Mouse (Mus musculus): ENCODE measurements around the gene Nptx1. TPM values are rescaled to one million over a fixed set of nuclear protein-coding genes. Genes with fewer than 3 reads are reported as not detected.

The Nptx1 gene
- total RNA-seq, 4 experiments from 2014 or later, result 0.09 to 0.24 (median 0.16) TPM

GRCm38 (mm10) chr11:119523392-119523791, 24.2 kb downstream of the Nptx1 start:
- no peak for DNase-seq (ENCODE audit: low spot score)

- peak; percentile 31 for DNase-seq (ENCODE audit: low spot score)
Measured at GRCm38 (mm10) chr11:119522779-119523178, 24.8 kb downstream of the Nptx1 start.

- no peak for DNase-seq (ENCODE audit: low spot score)
Measured at GRCm38 (mm10) chr11:119521920-119522710, 25.4 kb downstream of the Nptx1 start.

DNA sequence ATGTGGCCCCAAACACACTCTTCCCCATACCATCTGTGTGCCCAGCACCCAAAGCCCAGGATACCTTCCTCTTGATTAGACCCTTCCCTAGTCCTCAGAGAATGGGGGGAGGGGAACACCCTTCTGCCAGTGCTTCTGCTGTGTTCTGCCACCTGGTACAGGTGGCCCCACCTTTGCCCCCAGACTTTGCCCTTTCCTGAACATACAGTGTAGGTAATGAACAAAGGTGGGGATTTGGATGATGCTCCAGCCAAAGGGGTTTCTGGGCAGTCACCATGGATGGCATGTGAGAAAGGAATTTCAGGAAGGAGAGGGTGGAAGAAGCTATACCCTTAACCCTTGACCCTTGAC, 26.9 kb downstream of the Nptx1 start:
- no peak for DNase-seq (ENCODE audit: low spot score)

DNA sequence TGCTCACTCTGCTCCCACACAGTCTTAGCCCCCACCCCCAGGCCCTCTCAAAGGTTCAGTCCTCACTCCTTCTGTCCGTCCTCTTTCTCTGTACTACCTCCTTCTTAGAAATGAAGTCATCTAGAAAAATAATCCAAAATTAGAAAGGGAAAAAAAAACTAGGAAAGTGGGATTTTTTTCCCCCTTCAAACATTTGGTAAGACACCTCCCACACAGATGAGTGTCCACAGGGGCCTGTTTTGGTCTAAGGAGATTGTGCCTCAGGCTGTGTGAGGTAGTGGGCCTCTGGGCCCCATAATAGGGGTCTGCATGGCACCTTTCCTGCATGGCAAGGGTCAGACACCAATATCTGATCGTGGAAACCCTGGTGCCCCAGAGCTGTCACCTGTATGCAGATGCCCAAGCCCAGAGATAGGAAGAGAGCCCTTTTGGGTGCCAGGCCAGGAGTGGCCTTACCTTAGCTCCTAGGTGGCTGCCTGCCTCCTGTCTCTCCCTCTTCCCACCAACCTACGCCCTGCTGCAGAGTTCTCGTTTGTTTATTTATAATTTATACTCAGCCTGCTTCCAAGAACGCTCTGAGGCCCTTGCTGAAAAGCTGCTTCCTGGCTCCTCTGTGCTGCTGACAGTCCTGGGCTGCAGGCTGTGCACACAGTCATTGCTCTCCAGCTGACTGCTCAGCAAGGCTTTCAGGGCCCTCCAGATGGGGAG, 27.4 kb downstream of the Nptx1 start:
- no peak for DNase-seq (ENCODE audit: low spot score)

DNA sequence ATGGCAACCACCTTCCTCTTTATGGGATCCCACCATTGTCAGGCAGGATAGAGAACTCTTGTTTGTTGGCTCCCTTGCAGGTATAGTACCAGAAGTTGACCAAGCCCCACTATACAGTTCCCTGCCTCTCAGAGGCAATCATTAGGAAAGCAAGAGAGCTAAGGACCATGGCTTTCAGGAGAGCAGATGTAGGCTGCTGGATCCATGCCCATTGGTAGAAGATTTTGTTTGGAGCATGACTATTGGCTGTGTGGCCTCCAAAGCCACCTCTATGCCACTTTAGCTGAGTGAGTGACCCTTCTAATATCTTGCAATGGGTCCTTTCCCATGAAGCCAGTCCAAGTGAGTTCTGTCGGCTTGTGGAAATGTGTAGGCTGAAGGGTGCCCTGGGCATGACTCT, 28.2 kb downstream of the Nptx1 start:
- no peak for DNase-seq (ENCODE audit: low spot score)

DNA sequence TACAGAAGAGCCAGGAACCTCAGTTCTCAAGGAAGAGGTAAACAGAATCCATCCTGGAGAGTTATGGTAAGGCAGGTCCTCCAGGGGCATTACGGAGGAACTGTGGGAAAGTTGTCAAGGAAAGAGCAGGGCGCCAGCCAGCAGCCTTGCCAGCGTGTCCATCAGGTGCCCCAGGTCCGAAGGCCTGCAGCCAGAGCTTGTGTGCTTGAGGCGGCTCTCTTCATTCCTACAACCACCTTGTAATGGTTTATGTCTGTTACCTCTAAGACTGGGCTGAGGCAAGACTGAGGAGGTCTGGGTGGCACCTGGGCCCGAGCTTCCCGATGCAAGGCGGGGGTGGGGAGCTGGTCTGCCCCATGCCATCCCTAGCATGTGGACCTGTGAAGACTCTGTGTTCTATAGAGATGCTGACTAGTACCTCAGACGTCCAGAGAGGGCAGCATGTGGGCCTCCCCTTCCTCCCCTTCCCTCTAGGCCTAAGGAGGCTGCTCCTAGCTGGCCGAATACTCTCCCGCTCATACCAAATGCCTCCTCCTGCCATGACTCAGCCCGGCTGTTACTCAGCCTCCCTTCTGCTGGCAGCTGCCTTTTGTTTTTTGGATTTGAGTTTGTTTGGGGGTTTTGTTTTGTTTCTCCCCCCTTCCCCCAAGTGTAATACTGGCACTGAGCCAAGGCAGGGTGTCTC, 30.7 kb downstream of the Nptx1 start:
- DNase-seq (ENCODE audit: low spot score), result no peak

GRCm38 (mm10) chr11:119515823-119516676, 31.5 kb downstream of the Nptx1 start:
- no peak for DNase-seq (ENCODE audit: low spot score)

- no peak for DNase-seq (ENCODE audit: low spot score)
Measured at GRCm38 (mm10) chr11:119514967-119515636, 32.5 kb downstream of the Nptx1 start.

GRCm38 (mm10) chr11:119514108-119514860, 33.3 kb downstream of the Nptx1 start:
- DNase-seq (ENCODE audit: low spot score), result no peak

- no peak for DNase-seq (ENCODE audit: low spot score)
Measured at GRCm38 (mm10) chr11:119513038-119513659, 34.4 kb downstream of the Nptx1 start.

- no peak for DNase-seq (ENCODE audit: low spot score)
Measured at GRCm38 (mm10) chr11:119509165-119509776, 38.3 kb downstream of the Nptx1 start.

- DNase-seq (ENCODE audit: low spot score), result no peak
Measured at GRCm38 (mm10) chr11:119507772-119508171, 39.8 kb downstream of the Nptx1 start.

GRCm38 (mm10) chr11:119506386-119506785, 41.2 kb downstream of the Nptx1 start:
- DNase-seq (ENCODE audit: low spot score), result no peak

GRCm38 (mm10) chr11:119503675-119504074, 43.9 kb downstream of the Nptx1 start:
- peak; percentile 63 for DNase-seq (ENCODE audit: low spot score)

- DNase-seq (ENCODE audit: low spot score), result no peak
Measured at GRCm38 (mm10) chr11:119500011-119500410, 47.5 kb downstream of the Nptx1 start.

GRCm38 (mm10) chr11:119499297-119499696, 48.3 kb downstream of the Nptx1 start:
- no peak for DNase-seq (ENCODE audit: low spot score)

GRCm38 (mm10) chr11:119497451-119497850, 50.1 kb downstream of the Nptx1 start:
- no peak for DNase-seq (ENCODE audit: low spot score)

DNA sequence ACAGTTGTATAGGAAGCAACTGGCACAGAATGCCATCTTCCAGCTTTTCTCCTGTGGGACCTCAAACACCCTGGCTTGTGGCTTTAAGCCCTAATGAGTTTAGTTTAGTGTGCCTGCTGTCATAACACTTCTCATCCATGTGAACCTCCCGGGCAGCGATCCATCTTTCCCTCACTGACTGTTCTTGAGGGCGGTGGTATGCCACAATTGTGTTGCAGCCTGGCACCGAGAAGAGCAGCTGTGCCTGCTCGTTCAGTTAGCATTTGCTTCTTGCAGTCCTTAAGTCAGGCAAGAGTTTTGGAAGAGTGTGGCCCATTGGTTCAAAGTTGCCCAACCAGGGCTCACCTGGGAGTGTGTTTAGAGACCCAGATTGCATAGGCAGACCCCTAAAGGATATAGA, 51.4 kb downstream of the Nptx1 start:
- no peak for DNase-seq (ENCODE audit: low spot score)
